Mouse (Mus musculus): ENCODE results near the gene 2310079G19Rik.

Gene 2310079G19Rik

DNA sequence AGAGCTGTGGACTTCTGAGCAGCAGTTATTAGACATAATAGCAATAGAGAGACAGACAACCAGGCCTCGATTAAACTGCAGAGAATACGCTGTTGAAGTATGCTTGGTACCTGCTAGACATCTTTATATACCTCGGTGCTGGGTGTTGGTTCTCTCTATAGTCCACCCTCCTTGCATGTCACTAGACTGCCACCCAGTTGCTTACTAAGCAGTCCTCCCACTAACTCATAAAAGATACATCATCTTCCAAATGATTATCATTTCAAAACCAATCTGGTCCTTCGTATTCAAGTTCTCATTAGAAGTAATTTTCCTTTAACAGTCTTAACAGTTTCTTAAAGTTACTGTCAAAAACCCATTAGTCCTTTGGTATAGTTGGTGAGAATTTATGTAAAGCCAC, at the start of gene 2310079G19Rik:
2310079G19Rik (minus strand) TSS at position 101 of the 400 bp plus-strand sequence.
- no peak for DNase-seq (ENCODE audit: low spot score)

GRCm38 (mm10) chr16:88671571-88671970, 44.1 kb upstream of the 2310079G19Rik start, which contains the start of gene Krtap27-1:
TSS of gene Krtap27-1 (minus strand) at chr16:88671671.
- no peak for DNase-seq (ENCODE audit: low spot score)

DNA sequence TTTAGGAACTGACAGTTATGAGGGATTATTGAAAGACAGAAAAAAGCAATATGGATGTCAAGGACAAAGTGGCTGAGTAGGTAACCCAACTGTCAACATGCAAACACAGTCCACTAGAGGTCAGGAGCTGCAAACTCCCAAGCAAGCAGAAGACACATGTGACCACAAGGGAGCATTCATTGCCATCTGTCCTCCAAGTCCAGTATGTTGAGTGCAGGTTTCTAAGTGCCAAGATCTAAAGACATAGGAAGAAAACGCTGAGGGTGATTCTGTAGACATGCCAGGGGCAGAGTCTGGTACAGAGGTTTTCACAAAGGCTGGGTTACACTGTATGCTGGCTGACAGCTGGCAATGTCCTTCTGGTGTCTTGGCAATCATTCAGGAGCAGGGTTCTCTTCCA, 30.0 kb upstream of the 2310079G19Rik start:
- DNase-seq (ENCODE audit: low spot score), result no peak

GRCm38 (mm10) chr16:88651952-88652351, 24.5 kb upstream of the 2310079G19Rik start:
- DNase-seq (ENCODE audit: low spot score), result no peak

GRCm38 (mm10) chr16:88651082-88651481, 23.6 kb upstream of the 2310079G19Rik start:
- DNase-seq (ENCODE audit: low spot score), result no peak

- no peak for DNase-seq (ENCODE audit: low spot score)
Measured at GRCm38 (mm10) chr16:88647358-88647846, 19.9 kb upstream of the 2310079G19Rik start, which contains the start of gene Krtap26-1. TSS of gene Krtap26-1 (minus strand) at chr16:88647796.

DNA sequence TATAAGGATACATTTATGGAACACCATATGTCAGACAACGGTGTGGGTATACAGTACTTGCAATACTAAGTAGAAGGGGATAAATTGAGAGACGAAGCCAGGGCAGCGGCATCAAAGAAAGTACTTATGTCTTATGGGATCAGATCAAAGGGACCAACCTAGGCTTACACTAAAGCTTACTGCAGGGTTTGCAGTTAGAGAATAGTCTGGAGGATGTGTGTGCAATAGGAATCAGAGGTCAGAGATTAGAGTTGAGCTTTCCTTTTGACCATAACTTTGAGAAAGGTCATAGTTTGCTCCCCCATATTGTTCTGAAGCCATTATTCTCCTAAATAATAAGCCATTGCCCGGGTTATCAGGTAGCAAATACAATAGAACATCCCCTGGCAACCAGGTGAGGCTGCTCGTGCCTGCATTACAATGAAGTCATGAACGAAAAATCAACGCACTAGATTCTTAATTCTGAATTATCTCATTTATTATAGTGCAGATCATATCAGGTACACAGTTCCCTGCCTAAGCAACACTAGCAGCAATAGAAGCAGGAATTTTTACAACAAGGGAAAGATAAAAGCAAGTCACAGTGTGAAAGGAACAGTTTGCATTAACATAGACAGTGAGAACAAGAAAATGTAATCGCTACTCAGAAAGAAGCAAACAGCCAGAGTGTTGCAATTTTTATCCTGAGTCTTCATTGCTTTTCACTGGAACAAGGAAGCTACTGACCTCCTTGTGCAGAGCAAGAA, 19.1 kb upstream of the 2310079G19Rik start:
- no peak for DNase-seq (ENCODE audit: low spot score)

- no peak for DNase-seq (ENCODE audit: low spot score)
Measured at GRCm38 (mm10) chr16:88640053-88640452, 12.6 kb upstream of the 2310079G19Rik start.

DNA sequence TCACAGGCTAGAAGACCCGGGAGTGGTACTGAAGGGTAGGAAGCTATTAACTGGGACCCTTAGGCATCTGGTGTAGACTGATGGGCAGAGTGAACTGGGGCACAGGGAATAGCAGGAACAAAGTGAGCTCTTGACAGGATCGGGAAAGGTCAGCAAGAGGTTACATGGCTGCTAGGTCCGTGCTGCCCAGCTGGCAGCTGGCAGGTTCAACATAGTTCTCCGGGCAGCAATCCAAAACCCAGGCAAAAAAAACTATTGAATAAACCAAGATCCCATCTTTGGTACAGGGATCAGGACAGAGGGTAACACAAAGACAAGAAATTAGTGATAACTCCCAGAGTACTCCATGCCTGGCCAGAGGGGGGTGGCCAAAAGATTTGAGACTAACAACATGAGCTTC, 7.7 kb upstream of the 2310079G19Rik start:
- no peak for DNase-seq (ENCODE audit: low spot score)

GRCm38 (mm10) chr16:88631474-88631873, 4.0 kb upstream of the 2310079G19Rik start:
- no peak for DNase-seq (ENCODE audit: low spot score)

GRCm38 (mm10) chr16:88612712-88613111, 14.8 kb downstream of the 2310079G19Rik start:
- no peak for DNase-seq (ENCODE audit: low spot score)

DNA sequence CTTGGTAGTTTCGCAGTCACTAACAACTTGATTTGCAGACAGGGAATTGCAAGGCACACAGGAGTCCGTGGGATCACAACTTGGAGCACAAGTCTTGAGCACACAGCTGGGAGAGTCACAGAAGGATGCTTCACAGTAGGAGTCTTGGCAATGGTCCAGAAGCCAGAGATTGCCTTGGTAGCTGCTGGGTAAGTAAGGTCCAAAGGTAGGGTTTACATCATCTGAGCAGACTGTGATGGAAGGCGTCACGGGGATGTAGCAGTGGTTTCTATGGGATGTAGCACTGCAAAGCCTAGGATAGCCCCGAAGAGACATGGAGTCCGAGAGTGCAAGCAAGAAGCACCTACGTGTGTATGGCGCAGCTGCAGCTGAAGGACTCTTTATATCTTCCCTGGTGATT, 15.5 kb downstream of the 2310079G19Rik start, which contains the start of gene Krtap24-1:
Krtap24-1 (minus strand) TSS at position 358 of the 400 bp plus-strand sequence.
- DNase-seq (ENCODE audit: low spot score), result no peak

DNA sequence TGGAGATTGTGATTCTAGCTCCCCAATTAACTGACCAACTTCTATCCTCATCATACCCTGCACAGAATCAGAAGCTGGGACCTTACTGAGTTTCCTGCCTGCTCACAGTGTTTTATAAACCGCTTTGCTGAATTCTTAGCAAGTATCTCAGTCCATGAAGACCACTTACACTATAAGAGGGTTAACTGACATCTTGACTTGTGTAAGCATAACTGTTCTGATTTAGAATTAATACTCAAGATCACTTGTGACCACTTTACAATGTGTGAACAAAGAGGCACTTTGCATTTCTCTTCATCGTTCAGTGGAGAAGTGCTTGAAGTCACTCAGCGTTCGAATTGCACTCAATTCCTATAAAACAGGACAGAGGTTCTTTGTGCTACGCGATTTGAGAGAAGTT, 22.9 kb downstream of the 2310079G19Rik start:
- no peak for DNase-seq (ENCODE audit: low spot score)

- DNase-seq (ENCODE audit: low spot score), result no peak
Measured at GRCm38 (mm10) chr16:88602464-88602863, 25.0 kb downstream of the 2310079G19Rik start.

DNA sequence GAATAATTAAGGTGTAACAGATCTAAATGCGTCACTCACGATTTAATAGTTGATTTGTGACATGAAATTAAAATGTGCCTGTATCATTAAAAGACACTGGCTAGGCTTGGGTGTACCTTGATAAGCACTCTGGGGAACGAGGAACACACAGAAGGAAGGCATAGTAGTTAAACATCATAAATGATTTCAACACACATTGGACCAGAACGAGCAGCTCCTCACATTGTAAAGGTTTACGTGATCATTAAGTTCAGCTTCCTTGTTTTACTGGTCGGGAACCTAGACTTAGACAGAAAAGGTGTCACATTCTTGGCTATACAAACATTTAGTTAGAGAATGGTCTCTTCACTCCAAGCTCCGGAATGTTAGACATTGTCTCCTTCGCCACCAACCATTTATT, 27.2 kb downstream of the 2310079G19Rik start:
- no peak for DNase-seq (ENCODE audit: low spot score)

DNA sequence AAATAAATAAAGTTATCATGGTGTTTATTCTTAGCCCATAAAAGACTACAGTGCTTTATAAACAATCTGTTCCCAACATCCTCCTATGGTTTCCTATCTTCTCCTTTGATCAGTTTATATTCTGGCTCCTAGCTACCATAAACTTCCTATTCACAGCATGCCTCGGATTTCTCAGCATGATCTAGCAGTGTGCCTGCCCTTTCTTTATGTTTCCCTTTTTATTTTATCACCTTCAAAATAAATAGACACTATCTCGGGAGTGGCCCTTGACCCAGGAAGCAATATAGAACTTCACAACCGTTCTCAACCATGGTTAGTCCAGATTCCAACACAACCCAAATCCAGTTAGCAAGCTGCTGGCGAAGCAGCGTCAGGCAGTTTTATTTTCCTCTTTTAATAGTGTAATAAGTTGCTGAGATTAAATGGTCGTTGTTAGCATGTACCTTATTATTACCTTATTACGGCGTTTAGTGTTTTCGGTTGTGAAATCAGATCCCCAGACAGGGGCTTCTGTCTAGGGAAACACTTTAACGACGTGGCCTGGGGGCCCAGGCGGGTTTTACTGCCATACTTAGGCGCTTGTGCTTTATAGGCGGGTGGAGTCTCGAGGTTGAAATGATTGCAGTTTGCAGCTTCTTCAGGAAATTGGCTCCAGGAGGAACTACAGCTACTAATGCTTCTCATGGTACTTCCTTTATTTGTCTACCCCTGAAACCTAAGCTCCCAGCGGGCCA, 27.8 kb downstream of the 2310079G19Rik start:
- no peak for DNase-seq (ENCODE audit: low spot score)

- no peak for DNase-seq (ENCODE audit: low spot score)
Measured at GRCm38 (mm10) chr16:88592758-88593157, 34.7 kb downstream of the 2310079G19Rik start.

- no peak for DNase-seq (ENCODE audit: low spot score)
Measured at GRCm38 (mm10) chr16:88583338-88583737, 44.1 kb downstream of the 2310079G19Rik start.
